Mouse (Mus musculus) bone marrow, adult 2 months (tissue): Measurements from ENCODE around the gene Plcg1. TPM values are rescaled to one million over a fixed set of nuclear protein-coding genes. Genes with fewer than 3 reads are reported as not detected.

Source experiments
- H3K27ac ChIP-seq: fragments of 200-500 bp; 2 replicates; pipeline ENCODE4 v1.5.1; 2012; ENCODE audit warnings: low read depth, mild to moderate bottlenecking, control low read depth, inconsistent platforms, low read length; ENCODE audit not compliant: control insufficient read depth, poor library complexity, insufficient read depth
- H3K4me1 ChIP-seq: fragments of 200-500 bp; 2 replicates; pipeline ENCODE4 v1.6.1; 2011; ENCODE audit warnings: low read length; ENCODE audit not compliant: control insufficient read depth, insufficient read depth
- H3K4me3 ChIP-seq: fragments of 200-500 bp; replicated peaks from 2 replicates; pipeline ENCODE3; 2011; ENCODE audit warnings: mild to moderate bottlenecking, low read depth, low read length, control low read depth; ENCODE audit not compliant: control insufficient read depth
- CTCF ChIP-seq: fragments of 200-500 bp; IDR thresholded peaks from 2 replicates; pipeline ENCODE4 v1.5.1; 2011; ENCODE audit warnings: low read length, control low read depth; ENCODE audit not compliant: control insufficient read depth, insufficient read depth
- POLR2A ChIP-seq: fragments of 200-500 bp; IDR thresholded peaks from 2 replicates; pipeline ENCODE4 v1.6.1; 2011; ENCODE audit warnings: low read depth, mild to moderate bottlenecking, control low read depth, low read length, borderline replicate concordance; ENCODE audit not compliant: control insufficient read depth
- WGBS: fragments of 180-500 bp; shearing (Covaris S2); methylation state at CpG from one replicate; pipeline ENCODE4 v1.1.7; 2018; 5-methylcytosine and 5-hydroxymethylcytosine counted together
- polyA plus RNA-seq: library from polyadenylated mRNA; stranded (reverse); fragments of >200 nt; gene quantifications from 2 replicates; pipeline ENCODE4 v1.2.4, GENCODE M21; 2011; ENCODE audit warnings: low replicate concordance; ENCODE audit not compliant: missing spikeins, insufficient read depth, insufficient read length

The Plcg1 gene
- polyA plus RNA-seq, 1 experiment = 21.0 TPM

DNA sequence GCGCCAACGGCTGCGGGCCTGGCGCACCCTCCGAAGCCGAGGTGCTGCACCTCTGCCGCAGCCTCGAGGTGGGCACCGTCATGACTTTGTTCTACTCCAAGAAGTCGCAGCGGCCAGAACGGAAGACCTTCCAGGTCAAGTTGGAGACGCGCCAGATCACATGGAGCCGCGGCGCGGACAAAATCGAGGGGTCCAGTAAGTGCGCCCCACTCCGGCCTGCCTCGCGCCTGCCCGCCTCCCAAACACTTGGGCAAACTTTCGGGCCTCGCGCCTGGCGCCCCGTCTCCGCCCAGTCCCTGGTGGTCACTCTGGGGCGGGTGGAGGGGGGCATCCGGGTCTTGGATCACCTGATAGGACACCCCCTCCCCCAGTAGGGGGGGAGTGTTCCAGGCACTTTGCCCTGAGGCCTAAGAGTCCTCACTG lies 750 bp downstream of the Plcg1 start:
- Histone ChIP-seq H3K4me1 (peaks cover 3% of the 10 kb centered on the region; the same call in 1 of the 2 replicates), H3K27ac (peak overlapping the region; percentile 30; the same call in 1 of the 2 replicates), H3K4me3 (peak overlapping the region; percentile 82)
- under 1% methylated on average over 32 of the region's 32 CpGs for whole genome bisulfite sequencing
- TF ChIP-seq CTCF = no peak
- TF ChIP-seq POLR2A = no peak

DNA sequence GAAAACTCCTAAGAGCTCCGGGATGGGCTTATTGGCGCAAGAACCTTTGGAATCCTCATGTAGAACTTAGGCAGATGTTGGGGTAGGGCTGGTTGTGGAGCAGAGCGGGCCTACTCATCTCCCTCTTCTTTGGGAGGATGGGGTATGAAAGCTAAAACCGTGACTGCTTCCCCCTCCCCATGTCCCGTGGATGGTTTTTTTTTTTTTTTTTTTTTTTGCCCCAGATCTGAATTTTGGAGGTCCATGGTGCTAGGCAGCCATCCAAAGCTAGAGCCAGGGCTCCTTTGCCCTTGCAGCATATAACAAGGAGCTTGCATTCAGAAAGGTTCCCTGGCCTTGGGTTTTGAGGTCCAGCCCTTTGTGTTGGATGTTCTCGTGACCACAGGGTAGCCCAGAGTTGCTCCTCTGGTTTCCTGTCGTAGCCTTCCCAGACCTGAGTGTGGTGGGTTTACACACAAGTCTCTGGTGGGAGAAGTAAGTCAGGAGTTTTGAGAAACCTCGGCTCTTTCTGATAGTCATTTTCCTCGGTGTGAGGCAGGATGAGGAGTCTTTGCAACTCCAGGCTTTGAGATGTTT lies 1.4 kb downstream of the Plcg1 start:
- no peak overlapping the region for H3K27ac ChIP-seq
- H3K4me1 ChIP-seq = peaks cover 3% of the 10 kb centered on the region; the same call in 1 of the 2 replicates
- TF ChIP-seq POLR2A = no peak
- TF ChIP-seq CTCF = no peak
- 15% methylated on average over 9 of the region's 9 CpGs for WGBS
- H3K4me3 ChIP-seq = peak overlapping the region; percentile 82

DNA sequence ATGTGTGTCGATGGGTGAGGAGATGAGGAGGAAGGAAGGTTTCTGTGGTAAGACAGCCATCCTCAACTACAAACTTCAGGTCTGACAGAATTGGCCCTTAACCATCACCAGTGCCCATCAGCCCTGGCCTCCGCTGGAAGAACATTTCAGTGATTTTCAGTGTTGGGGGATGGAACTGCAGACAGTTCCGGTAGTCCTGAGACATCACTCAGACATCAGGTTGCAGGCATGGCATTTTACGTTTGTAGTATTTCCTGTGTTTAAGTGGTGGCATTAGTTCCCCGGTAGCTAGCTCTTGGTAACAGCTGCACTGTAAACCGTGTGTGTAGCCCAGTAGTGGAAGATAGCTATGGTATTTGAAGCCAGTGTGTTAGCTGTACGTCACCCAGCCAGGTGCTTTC lies 2.0 kb downstream of the Plcg1 start:
- peaks cover 3% of the 10 kb centered on the region; the same call in 1 of the 2 replicates for H3K4me1 ChIP-seq
- peak overlapping the region; percentile 29; the same call in 1 of the 2 replicates for H3K27ac ChIP-seq
- peak overlapping the region; percentile 25 for H3K4me3 ChIP-seq
- WGBS = 13% methylated on average over 7 of the region's 7 CpGs
- TF ChIP-seq CTCF = no peak
- TF ChIP-seq POLR2A = no peak

DNA sequence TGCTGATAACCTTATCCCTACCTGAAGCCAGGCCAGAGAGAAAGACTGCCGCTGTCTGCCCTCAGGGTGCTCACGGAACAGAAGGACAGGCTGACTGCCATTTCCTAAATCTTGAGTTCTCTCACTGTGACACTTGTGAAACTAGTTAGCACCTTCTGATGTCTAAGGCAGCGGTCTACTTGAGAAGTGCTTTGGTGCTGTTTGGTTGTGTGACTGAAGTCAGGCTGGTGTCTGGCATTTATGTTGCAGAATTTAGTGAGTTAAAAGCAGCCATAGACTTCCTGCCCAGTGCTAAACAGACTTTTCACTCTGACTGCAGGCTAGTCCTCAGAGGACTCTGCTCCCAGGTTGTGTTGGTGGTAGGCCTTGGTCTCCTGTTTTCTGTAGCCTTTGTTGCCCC lies 3.2 kb downstream of the Plcg1 start:
- Histone ChIP-seq H3K27ac (no peak overlapping the region), H3K4me3 (no peak overlapping the region), H3K4me1 (peaks cover 3% of the 10 kb centered on the region; the same call in 1 of the 2 replicates)
- TF ChIP-seq POLR2A = no peak
- TF ChIP-seq CTCF = no peak
- WGBS = 86% methylated on average over 3 of the region's 3 CpGs

DNA sequence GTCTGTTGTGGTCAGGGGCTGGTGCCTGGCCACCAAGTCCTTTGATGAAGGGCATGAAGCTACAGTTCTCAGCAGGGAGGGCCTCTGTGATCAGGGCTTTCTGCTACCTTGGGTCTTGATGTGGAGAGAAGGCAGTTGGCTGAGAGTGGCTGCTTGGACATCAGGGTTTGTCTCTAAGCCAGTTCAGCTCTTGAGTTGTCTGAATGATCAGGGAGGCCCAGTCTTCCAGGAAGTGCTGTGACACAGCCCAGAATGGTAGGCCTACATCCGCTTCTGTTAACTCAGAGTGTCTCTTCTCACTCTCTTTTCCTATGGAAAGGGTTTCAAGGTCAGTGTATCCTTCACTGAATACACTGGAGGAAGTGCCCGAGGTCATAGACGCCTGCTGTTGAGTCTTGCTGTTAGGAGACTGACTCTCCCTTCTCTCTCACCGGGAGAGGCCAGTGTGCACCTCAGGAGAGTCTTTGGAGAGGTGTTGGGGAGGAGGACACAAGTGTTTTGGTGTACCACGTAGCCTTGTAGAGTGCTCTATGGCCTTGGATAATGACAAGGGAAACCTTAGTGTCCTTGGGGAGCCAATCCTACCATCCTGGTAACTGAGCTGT lies 4.7 kb downstream of the Plcg1 start:
- Histone ChIP-seq H3K27ac (no peak overlapping the region), H3K4me1 (peaks cover 4% of the 10 kb centered on the region; the same call in 1 of the 2 replicates), H3K4me3 (no peak overlapping the region)
- WGBS = 62% methylated on average over 5 of the region's 5 CpGs
- TF ChIP-seq POLR2A (no peak), CTCF (no peak)

DNA sequence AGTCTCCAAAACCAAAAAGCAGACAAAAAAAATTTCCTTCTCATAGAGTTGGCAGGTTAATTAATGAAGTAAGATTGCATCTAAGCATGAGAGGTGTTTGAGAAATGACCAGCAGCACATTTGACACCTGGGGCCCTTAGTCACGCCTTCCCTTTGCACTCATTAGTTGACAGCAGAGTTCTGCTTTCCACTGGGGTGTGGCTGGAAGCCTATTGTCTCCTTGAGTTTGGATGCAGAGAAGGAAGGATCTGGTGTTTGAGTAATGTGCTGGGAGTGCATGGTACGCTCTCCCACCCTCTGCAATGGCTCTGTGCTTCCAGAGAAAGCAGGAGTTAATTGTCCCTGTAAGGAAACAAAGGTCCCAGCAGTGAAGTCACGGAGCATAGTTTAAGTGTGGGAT lies 5.4 kb downstream of the Plcg1 start:
- H3K4me1 ChIP-seq = peaks cover 4% of the 10 kb centered on the region; the same call in 1 of the 2 replicates
- WGBS = 85% methylated on average over 3 of the region's 3 CpGs
- H3K4me3 ChIP-seq = no peak overlapping the region
- no peak overlapping the region for H3K27ac ChIP-seq
- TF ChIP-seq CTCF (no peak), POLR2A (no peak)

DNA sequence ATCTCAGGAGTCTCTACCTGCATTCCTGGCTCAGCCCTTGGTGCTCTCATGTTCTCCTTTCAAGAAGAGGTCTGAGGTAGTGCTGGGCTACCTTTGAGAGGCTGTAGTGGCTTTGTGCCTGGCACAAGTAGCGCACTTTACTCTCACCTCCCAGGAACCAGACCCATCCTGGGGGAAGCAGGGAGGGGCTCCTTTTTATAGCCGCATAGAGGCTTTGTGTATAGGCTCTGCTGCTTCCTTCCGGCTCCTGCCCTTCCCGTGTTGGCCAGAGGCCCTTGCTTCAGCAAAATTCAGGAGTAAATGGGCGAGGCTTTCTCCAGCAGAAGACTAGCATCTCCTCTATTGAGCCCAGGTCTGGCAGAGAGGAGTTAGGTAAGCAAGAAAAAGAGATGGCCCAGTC lies 7.3 kb downstream of the Plcg1 start:
- peaks cover 3% of the 10 kb centered on the region; the same call in 1 of the 2 replicates for H3K4me1 ChIP-seq
- no peak overlapping the region for H3K27ac ChIP-seq
- 66% methylated on average over 5 of the region's 5 CpGs for WGBS
- no peak overlapping the region for H3K4me3 ChIP-seq
- TF ChIP-seq CTCF (no peak), POLR2A (no peak)

DNA sequence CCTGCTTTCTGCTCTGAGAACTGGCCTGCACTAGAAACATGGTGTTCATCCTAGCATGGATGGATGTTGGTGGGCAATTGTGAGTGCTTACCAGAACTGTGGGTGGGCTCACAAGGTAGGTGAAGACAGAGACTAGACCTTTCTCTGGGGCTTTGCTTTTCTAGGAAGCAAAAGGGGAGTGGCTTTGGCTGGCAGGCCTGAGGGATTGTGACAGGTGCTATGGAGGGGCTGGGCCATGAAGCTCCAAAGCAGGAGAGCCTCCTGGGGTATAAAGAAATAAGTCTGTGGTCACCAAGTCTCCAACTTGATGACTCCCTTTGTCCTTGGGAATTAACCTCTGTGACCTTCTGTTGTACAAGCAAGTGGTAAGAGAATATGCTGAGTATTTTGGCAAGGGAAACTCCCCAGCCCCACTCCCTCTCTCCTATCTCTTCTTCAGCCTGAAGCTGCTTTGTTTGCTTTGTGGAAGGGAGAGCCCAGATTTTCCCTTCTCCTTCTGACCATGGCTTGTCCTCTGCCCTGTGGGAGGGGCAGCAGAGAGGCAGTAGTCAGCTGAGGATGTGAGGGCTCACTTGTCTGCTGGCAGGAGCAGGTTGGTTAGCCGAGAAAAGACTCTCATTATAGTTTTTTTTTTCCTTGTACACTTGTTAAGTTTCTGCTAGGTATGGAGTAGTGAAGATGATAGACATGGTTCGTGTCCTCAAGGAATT lies 8.7 kb downstream of the Plcg1 start:
- WGBS = 60% methylated on average over 2 of the region's 2 CpGs
- peaks cover 5% of the 10 kb centered on the region; the same call in 1 of the 2 replicates for H3K4me1 ChIP-seq

More for the DNA sequence above, 8.7 kb downstream of the Plcg1 start:
- H3K27ac ChIP-seq = no peak overlapping the region
- H3K4me3 ChIP-seq = no peak overlapping the region
- TF ChIP-seq POLR2A = no peak
- no peak for TF ChIP-seq CTCF
